Mouse (Mus musculus) heart, postnatal 0 days (tissue): Measurements from ENCODE around the gene Grb10.

Experiments
- CTCF ChIP-seq: IDR thresholded peaks from 2 replicates; pipeline ENCODE4 v1.5.1; 2016; ENCODE audit warnings: antibody characterized with exemption, control low read depth, low read depth
- EP300 ChIP-seq: IDR thresholded peaks from 2 replicates; pipeline ENCODE4 v1.6.1; 2016; ENCODE audit warnings: antibody characterized with exemption, low read depth

- TF ChIP-seq CTCF: no peak
- no peak for TF ChIP-seq EP300
Measured at GRCm38 (mm10) chr11:11960858-11961257, 77.6 kb downstream of the Grb10 start.
